Mouse (Mus musculus) testis, adult 2 months (tissue): ENCODE data around the gene Zfp605. TPM values are rescaled to one million over a fixed set of nuclear protein-coding genes. Genes with fewer than 3 reads are reported as not detected.
A peak's percentile ranks its signal among the peaks of the same experiment; 100 is the strongest.
"Not testable (repeated sequence)": the region's sequence is repeated elsewhere in the genome, so short reads cannot be mapped to it uniquely, and the experiment has no call there.

Experiments used
- H3K27ac ChIP-seq: fragments of 200-500 bp; 2 replicates; pipeline ENCODE4 v1.5.1; 2012; ENCODE audit warnings: low read depth, low read length; ENCODE audit not compliant: control insufficient read depth, insufficient read depth
- H3K27me3 ChIP-seq: fragments of 200-500 bp; 2 replicates; pipeline ENCODE4 v1.6.1; 2012; ENCODE audit warnings: mild to moderate bottlenecking, low read length, moderate library complexity; ENCODE audit not compliant: control insufficient read depth, insufficient read depth
- H3K36me3 ChIP-seq: fragments of 200-500 bp; 2 replicates; pipeline ENCODE4 v1.6.1; 2012; ENCODE audit warnings: mild to moderate bottlenecking, low read length; ENCODE audit not compliant: control insufficient read depth, insufficient read depth
- H3K4me1 ChIP-seq: fragments of 200-500 bp; 2 replicates; pipeline ENCODE4 v1.6.1; 2012; ENCODE audit warnings: low read length; ENCODE audit not compliant: control insufficient read depth, insufficient read depth
- H3K4me3 ChIP-seq: fragments of 200-500 bp; 2 replicates; pipeline ENCODE4 v1.5.1; 2012; ENCODE audit warnings: low read depth, mild to moderate bottlenecking, low read length, moderate library complexity, mixed read lengths; ENCODE audit not compliant: control insufficient read depth
- CTCF ChIP-seq: fragments of 200-500 bp; IDR thresholded peaks from 2 replicates; pipeline ENCODE4 v1.5.1; 2012; ENCODE audit warnings: low read depth, mild to moderate bottlenecking, inconsistent platforms, low read length, moderate library complexity; ENCODE audit not compliant: control insufficient read depth, insufficient read depth, insufficient replicate concordance
- POLR2A ChIP-seq: fragments of 200-500 bp; IDR thresholded peaks from 2 replicates; pipeline ENCODE4 v1.6.1; 2012; ENCODE audit warnings: low read depth, mild to moderate bottlenecking, inconsistent platforms, low read length, moderate library complexity; ENCODE audit not compliant: control insufficient read depth
- polyA plus RNA-seq: library from polyadenylated mRNA; depleted of rRNA; stranded (reverse); fragments of >200 nt; gene quantifications from 2 replicates; pipeline ENCODE4 v1.2.3, GENCODE M21; 2012; rRNA removed

Gene Zfp605
- 0.16 and 0.25 TPM in 2 replicates for polyA plus RNA-seq

DNA sequence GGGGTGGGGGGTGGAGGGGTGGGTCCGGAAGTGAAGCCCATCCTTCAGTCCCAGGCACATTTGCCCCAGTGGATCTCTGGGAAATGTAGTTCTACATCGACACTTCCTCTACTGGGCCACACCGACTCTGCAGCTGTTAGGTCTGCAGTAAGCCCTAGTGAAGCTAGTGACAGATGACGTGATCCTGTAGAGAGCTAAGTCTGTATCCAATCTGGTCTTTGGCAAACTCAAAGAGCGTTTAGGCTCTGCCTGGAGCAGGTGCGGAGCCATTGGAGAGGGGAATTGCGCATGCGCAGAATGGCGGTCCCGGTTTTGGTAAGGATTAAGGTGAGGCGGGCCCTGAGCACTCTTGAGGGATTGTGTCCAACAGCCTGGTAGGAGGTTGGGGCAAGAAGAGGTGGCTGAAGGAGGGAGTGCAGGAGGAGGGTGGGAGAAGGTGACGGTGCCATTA lies at the start of gene Zfp605:
Gene Zfp605 (plus strand): TSS at position 102 of the 451 bp plus-strand sequence.
- H3K4me3 ChIP-seq = peak within 1 kb of the TSS; percentile 85
- H3K27me3 ChIP-seq = no peaks in the 10 kb centered on the region
- TF ChIP-seq POLR2A (no peak), CTCF (no peak)
- peak within 1 kb of the TSS; percentile 69 for H3K27ac ChIP-seq
- peaks cover 9% of the 10 kb centered on the region for H3K4me1 ChIP-seq
- no peaks in the 10 kb centered on the region for H3K36me3 ChIP-seq

DNA sequence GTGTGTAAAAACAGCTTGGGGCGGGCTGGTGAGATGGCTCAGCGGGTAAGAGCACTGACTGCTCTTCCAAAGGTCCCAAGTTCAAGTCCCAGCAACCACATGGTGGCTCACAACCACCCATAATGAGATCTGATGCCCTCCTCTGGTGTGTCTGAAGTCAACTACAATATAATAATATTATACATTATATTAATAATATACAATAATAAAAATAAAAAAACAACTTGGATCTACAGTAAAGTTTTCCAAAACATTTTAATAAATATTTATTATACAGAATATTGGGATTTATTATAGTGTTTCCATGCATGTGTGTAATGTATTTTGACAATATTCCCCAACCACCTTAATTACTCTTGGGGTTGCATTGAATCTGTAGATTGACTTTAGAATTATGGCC lies 37.5 kb upstream of the Zfp605 start, which contains the start of gene Gm17655:
Gene Gm17655 (minus strand): TSS at position 101 of the 400 bp plus-strand sequence.
- H3K4me1 ChIP-seq, H3K27me3 ChIP-seq, H3K27ac ChIP-seq, H3K36me3 ChIP-seq, H3K4me3 ChIP-seq: not testable (repeated sequence)

DNA sequence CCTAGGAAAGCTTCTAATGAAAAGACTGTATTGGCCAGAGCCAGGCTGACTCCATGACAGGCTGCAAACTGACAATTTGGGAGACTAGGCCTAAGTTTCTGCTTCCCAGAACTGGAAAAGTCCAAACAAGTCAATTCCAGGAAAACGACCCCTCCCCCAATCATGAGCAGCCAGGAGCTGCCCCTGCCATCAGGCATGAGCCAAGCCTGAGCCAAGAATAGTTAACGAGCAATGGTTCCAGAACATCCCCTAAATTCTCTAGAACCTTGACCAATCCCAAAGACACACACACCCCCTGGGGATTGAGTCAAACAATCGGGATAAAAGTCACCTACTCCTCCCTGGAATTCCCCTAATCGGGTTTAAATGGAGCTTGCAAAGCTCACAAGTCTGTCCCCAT lies 26.9 kb upstream of the Zfp605 start:
- Histone ChIP-seq H3K36me3 (no peaks in the 10 kb centered on the region), H3K4me1 (peaks cover 6% of the 10 kb centered on the region), H3K4me3 (no peak overlapping the region), H3K27ac (no peak overlapping the region), H3K27me3 (no peaks in the 10 kb centered on the region)
- no peak for TF ChIP-seq POLR2A
- TF ChIP-seq CTCF = no peak

- H3K27ac ChIP-seq = no peak overlapping the region
- no peaks in the 10 kb centered on the region for H3K36me3 ChIP-seq
- H3K4me1 ChIP-seq = peaks cover 6% of the 10 kb centered on the region
- H3K4me3 ChIP-seq = peak overlapping the region; percentile 54
- no peaks in the 10 kb centered on the region for H3K27me3 ChIP-seq
- TF ChIP-seq CTCF = no peak
- peak; percentile 36; the same call in 1 of the 2 replicates for TF ChIP-seq POLR2A
Measured at GRCm38 (mm10) chr5:110086161-110086866, 23.6 kb upstream of the Zfp605 start.

- no peaks in the 10 kb centered on the region; the same call in 1 of the 2 replicates for H3K4me1 ChIP-seq
Measured at GRCm38 (mm10) chr5:110091546-110091945, 18.3 kb upstream of the Zfp605 start.

DNA sequence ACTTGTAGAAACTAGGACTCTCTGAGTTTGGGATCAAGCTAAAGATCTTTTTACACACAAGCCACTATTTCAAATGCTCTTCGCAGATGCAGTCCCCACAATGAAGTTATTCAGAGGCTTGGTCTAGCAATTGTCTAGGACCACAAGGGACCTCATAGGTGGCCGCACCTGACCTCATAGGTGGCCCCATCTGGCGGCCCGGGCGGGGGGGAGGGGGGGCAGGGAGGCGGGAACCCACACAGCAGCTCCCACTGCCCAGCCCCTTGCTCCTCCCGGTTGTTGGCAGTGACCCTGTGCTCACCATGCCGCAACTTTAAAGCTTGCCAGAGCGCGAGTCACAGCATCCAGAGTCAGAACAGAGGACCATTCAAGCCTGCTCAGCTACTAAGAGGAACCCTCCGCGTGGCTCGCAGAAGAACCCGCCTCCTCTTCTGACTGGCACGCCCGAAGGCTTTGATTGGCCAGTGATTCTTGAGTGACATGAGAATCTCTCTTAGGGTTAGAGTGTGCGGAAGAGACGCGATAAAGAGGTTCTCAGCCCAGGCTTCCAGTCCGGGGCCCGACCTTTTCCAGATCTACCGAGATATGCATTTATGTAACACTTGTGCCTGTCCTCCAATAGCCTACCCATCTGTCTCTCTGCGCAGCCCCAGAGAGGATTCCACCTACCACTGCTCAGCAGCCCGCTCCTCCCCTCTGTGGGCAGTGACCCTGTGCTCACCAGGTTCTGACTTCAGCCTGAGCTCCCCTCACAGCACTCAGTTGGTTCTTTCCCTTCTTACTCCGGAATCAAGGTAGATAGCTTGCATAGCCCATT lies 15.7 kb upstream of the Zfp605 start, which contains the start of gene Gm35315:
Gene Gm35315 (minus strand): TSS at position 391 of the 817 bp plus-strand sequence.
- Histone ChIP-seq H3K27me3 (no peaks in the 10 kb centered on the region), H3K4me3 (peak within 1 kb of the TSS; percentile 61), H3K27ac (peak within 1 kb of the TSS; percentile 1; the same call in 1 of the 2 replicates), H3K36me3 (no peaks in the 10 kb centered on the region), H3K4me1 (no peaks in the 10 kb centered on the region; the same call in 1 of the 2 replicates)
- TF ChIP-seq POLR2A = no peak
- TF ChIP-seq CTCF = no peak

More at GRCm38 (mm10) chr5:110091546-110091945, 18.3 kb upstream of the Zfp605 start:
- no peaks in the 10 kb centered on the region for H3K27me3 ChIP-seq
- no peak for TF ChIP-seq CTCF
- no peak for TF ChIP-seq POLR2A
- no peak overlapping the region for H3K4me3 ChIP-seq
- no peaks in the 10 kb centered on the region for H3K36me3 ChIP-seq
- no peak overlapping the region for H3K27ac ChIP-seq

- H3K36me3 ChIP-seq = no peaks in the 10 kb centered on the region
- H3K4me3 ChIP-seq = peak overlapping the region; percentile 61; the same call in 1 of the 2 replicates
- TF ChIP-seq CTCF = no peak
- no peak for TF ChIP-seq POLR2A
- H3K27me3 ChIP-seq = no peaks in the 10 kb centered on the region
- H3K4me1 ChIP-seq = peaks cover under 1% of the 10 kb centered on the region; the same call in 1 of the 2 replicates
- peak overlapping the region; percentile 1; the same call in 1 of the 2 replicates for H3K27ac ChIP-seq
Measured at GRCm38 (mm10) chr5:110094847-110095213, 15.1 kb upstream of the Zfp605 start.
